Mouse (Mus musculus): ENCODE data around the gene Dpy19l1.

Dpy19l1 gene

DNA sequence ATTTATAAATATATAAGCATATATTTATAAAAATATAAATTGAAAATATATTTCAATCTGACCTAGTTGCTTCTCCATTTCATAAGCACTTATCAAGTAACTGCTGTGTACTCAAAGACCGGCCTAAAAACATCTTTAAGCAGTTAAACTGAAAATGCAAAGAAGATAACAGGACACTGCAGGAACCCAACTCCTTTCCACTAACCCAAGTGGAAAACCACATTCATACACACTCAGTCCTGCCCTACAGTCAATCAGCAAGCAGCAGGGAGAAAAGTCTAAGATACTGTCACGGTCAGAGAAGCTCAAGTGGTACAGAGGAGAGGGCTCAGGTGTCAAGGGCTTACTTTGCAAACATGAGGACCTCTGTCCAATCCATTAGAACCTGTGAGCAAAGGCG is 30.4 kb downstream of the Dpy19l1 start:
- no peak for DNase-seq (ENCODE audit: low spot score in 2 of 2)

- no peak for DNase-seq (ENCODE audit: low spot score in 2 of 2)
Observed at GRCm38 (mm10) chr9:24470166-24470565, 32.8 kb downstream of the Dpy19l1 start.

GRCm38 (mm10) chr9:24467186-24467585 is 35.8 kb downstream of the Dpy19l1 start:
- no peak for DNase-seq (ENCODE audit: low spot score in 2 of 2)

DNA sequence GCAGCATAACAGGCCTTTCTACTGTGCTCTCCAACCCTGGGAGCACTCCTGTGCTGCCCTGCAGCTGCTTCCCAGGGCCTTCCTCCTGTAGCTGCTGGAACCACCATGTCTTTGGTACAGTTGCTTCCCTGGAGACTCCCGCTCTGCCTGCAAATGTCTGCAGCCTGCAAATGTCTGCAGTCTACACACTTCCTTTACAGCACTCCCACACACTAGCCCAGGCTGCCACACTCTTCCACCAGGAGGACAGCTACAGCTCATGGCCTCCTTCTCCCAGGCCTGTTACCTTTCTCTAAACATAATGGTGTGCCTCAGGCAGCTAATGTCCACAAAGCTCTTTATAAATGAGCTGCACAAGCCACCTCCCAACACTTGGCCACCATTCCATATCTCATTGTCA is 36.3 kb downstream of the Dpy19l1 start:
- no peak for DNase-seq (ENCODE audit: low spot score in 2 of 2)

GRCm38 (mm10) chr9:24461379-24461961 is 41.5 kb downstream of the Dpy19l1 start:
- DNase-seq (ENCODE audit: low spot score in 2 of 2), result no peak

GRCm38 (mm10) chr9:24453833-24454232 is 49.1 kb downstream of the Dpy19l1 start:
- no peak for DNase-seq (ENCODE audit: low spot score in 2 of 2)

GRCm38 (mm10) chr9:24450976-24451375 is 52.0 kb downstream of the Dpy19l1 start:
- no peak for DNase-seq (ENCODE audit: low spot score in 2 of 2)

GRCm38 (mm10) chr9:24450524-24450923 is 52.4 kb downstream of the Dpy19l1 start:
- DNase-seq (ENCODE audit: low spot score in 2 of 2), result no peak

DNA sequence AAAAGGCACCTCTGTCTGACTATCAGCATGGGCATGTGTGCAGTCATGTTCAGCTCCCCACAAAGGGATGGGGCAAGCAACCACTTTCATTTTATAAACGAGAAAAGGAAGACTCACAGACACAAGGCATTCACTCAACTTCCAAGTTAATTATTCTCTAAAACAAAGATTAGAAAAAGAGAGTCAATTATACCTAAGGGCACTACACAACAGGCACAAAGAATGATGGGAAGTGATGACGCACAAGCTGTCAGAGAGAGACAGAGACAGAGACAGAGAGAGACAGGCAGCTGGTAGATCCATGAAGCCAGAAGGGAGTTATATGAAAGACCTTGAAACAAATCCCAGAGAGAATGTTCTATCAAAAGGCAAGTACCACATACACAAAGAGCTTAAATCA is 68.0 kb downstream of the Dpy19l1 start:
- no peak for DNase-seq (ENCODE audit: low spot score in 2 of 2)

- DNase-seq (ENCODE audit: low spot score in 2 of 2), result no peak
Observed at GRCm38 (mm10) chr9:24429721-24430120, 73.2 kb downstream of the Dpy19l1 start.

- DNase-seq (ENCODE audit: low spot score in 2 of 2), result no peak
Observed at GRCm38 (mm10) chr9:24425679-24426078, 77.3 kb downstream of the Dpy19l1 start.

GRCm38 (mm10) chr9:24423241-24423640 is 79.7 kb downstream of the Dpy19l1 start:
- DNase-seq (ENCODE audit: low spot score in 2 of 2), result no peak

DNA sequence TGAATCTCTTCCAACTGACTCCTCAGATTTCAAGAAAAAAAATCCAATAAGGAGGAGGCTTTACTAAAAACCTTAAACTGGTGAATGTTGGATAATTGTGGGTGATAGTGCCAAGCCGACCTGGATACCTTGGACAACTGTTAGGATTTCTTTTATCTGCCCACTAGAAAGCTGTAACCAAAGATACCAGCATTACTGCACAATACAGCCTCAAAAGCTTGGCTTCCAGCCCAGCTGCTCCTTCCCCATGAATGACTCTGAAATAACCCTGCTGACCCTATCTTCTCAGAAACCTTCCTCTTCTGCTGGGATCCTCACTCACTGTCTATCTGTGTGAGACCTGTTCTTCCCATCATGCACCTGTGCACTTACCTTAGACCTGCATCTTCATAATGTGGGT is 81.1 kb downstream of the Dpy19l1 start:
- DNase-seq (ENCODE audit: low spot score in 2 of 2), result no peak

DNA sequence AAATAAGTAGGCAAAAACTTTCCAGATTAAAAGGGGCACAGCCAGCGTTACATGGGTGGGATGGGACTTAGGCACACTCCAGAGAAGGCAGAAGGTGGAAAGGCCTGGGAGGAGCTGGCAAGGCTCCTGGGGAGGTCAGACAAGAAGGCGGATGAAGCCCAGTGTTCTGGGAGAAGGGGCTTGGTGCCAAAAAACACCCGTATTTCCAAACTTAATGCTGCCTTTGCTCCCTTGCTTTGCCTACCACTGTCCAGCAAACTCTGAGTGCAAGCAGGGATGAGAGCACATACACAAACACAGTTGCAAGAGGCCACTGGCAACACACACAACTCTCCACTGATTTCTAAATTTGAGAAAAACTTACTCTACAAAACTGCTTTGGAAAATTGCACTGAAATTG is 81.7 kb downstream of the Dpy19l1 start:
- no peak for DNase-seq (ENCODE audit: low spot score in 2 of 2)

DNA sequence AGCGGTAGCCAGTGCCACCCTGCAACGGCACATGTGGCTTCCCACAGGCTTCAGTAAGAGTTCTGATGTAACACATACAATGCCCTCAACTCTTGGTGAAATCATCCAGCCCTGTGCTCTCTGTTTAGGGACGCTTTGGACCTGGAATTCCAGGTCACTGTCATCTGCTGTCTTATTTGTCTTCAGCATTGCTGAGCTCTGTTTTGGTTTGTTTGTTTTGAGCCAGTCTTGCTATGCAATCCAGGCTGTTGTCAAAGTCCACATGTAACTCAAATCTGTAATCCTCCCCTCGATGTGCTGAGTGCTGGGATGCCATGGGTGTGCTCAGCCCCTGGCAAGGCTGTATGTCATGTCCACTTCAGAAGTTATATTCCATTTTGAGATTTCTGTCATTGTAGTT is 82.8 kb downstream of the Dpy19l1 start:
- no peak for DNase-seq (ENCODE audit: low spot score in 2 of 2)

GRCm38 (mm10) chr9:24418281-24418680 is 84.7 kb downstream of the Dpy19l1 start:
- no peak for DNase-seq (ENCODE audit: low spot score in 2 of 2)

- DNase-seq (ENCODE audit: low spot score in 2 of 2), result no peak
Observed at GRCm38 (mm10) chr9:24411483-24411882, 91.5 kb downstream of the Dpy19l1 start.

- DNase-seq (ENCODE audit: low spot score in 2 of 2), result no peak
Observed at GRCm38 (mm10) chr9:24410439-24410838, 92.5 kb downstream of the Dpy19l1 start.

DNA sequence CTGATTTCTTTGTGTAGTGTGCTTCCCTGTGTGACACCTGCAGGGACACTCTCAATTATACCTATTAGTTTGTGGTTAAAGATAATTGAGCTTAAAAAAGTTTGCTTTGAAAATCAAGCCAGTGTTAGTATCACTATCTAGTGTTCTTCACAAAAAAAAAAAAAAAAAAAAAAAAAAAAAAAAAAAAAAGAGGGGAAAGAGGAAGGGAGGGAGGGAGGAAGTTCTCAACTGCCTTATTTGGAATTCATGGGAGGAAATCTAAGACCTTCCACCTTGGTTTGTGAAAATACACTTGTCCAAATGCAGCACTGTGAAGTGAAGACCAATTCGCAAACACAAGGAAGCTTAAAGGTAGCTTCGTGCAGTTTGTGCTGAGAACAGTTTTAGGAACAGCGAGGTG is 94.9 kb downstream of the Dpy19l1 start:
- no peak for DNase-seq (ENCODE audit: low spot score in 2 of 2)

- no peak for DNase-seq (ENCODE audit: low spot score in 2 of 2)
Observed at GRCm38 (mm10) chr9:24394146-24394545, 108.8 kb downstream of the Dpy19l1 start.

- no peak for DNase-seq (ENCODE audit: low spot score in 2 of 2)
Observed at GRCm38 (mm10) chr9:24390807-24391370, 112.1 kb downstream of the Dpy19l1 start.

- DNase-seq (ENCODE audit: low spot score in 2 of 2), result no peak
Observed at GRCm38 (mm10) chr9:24387230-24387629, 115.7 kb downstream of the Dpy19l1 start.

GRCm38 (mm10) chr9:24379321-24379720 is 123.6 kb downstream of the Dpy19l1 start:
- DNase-seq (ENCODE audit: low spot score in 2 of 2), result no peak

DNA sequence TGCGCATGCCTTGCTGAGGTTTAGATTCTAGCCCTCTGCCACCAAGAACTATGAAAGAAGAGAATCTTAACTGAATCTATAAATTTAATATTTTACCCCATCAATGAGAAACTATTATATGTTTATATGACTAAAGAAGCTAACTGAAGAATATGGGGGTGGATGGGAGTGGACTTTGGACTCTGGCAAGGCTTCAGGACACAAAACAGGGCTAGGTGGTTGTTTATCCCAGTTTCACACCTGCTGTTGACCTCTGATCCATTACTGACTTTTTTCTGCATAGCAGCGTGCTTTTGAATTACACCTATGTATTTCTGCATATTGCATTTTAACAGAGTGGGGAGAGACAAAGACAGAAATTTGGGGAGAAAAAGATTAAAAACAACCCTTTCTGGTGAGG is 124.1 kb downstream of the Dpy19l1 start:
- no peak for DNase-seq (ENCODE audit: low spot score in 2 of 2)

Data from frontal cortex, postnatal 25 days (tissue).